Mouse (Mus musculus) kidney, postnatal 25 days (tissue): Measurements from ENCODE around the gene Adh6b.
"Not testable (repeated sequence)": the region's sequence is repeated elsewhere in the genome, so short reads cannot be mapped to it uniquely, and the experiment has no call there.

ENCODE experiments used
- DNase-seq, 2 experiments: peaks; one replicate each; pipeline ENCODE4 v3.0.0; 2021; ENCODE audit warnings: mixed read lengths in 2 of 2

Adh6b gene

GRCm38 (mm10) chr3:138362920-138363319 is 21.3 kb downstream of the Adh6b start:
- DNase-seq = no peak

GRCm38 (mm10) chr3:138366181-138366580 is 24.6 kb downstream of the Adh6b start:
- DNase-seq = no peak

- no peak for DNase-seq
These were observed 28.0 kb downstream of the Adh6b start for GRCm38 (mm10) chr3:138369546-138369945.

GRCm38 (mm10) chr3:138370289-138370688 is 28.7 kb downstream of the Adh6b start:
- DNase-seq = not testable (repeated sequence)

GRCm38 (mm10) chr3:138373920-138374319 is 32.3 kb downstream of the Adh6b start:
- DNase-seq = no peak

- no peak for DNase-seq
These were observed 33.6 kb downstream of the Adh6b start for GRCm38 (mm10) chr3:138375148-138375547.

GRCm38 (mm10) chr3:138381133-138381532 is 39.6 kb downstream of the Adh6b start:
- DNase-seq = no peak

- no peak for DNase-seq
These were observed 45.6 kb downstream of the Adh6b start for GRCm38 (mm10) chr3:138387155-138387554.

GRCm38 (mm10) chr3:138404872-138405271 is 63.3 kb downstream of the Adh6b start:
- DNase-seq = no peak

- DNase-seq = peak; percentile 53 to 83
These were observed 63.8 kb downstream of the Adh6b start for GRCm38 (mm10) chr3:138405341-138405740.

- no peak for DNase-seq
These were observed 64.3 kb downstream of the Adh6b start for GRCm38 (mm10) chr3:138405840-138406239.

GRCm38 (mm10) chr3:138407920-138408319 is 66.3 kb downstream of the Adh6b start:
- no peak for DNase-seq
